Mouse (Mus musculus): ENCODE data around the gene Micall2.

DNA sequence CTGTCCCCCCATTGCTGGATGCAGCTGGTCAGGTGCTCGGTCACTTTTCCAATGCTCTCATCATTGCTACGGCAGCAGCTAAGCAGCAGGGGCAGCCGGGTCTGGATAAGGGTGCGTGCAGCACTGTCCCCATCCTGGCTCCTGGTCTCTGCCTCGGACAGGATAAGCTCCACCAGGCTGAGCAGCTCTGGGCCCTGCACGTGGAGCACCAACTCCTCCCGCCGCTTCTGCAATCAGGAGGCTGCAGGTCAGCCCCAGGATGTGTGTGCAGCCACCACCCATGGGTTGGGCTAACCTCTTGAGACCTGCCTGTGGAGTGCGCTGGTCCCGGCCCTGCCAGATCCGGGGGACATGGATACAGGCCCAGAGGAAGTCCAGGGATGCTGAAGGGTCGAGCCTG lies 20.0 kb upstream of the Micall2 start:
- TF ChIP-seq GATA1 (IDR thresholded peaks at IDR 0.05; ENCODE audit: low read length) = no peak
- TF ChIP-seq TAL1 (IDR thresholded peaks at IDR 0.05; ENCODE audit: low read length) = no peak

All from erythroblast, embryonic 14.5 days (primary cell).